Mouse (Mus musculus): ENCODE data around the gene Rsph10b. TPM values are rescaled to one million over a fixed set of nuclear protein-coding genes. Genes with fewer than 3 reads are reported as not detected.

Gene Rsph10b
- polyA plus RNA-seq (2012; fragmentation: generic; extraction: Trizol): not detected

- Histone ChIP-seq H3K4me3 (no peak within 1 kb of the TSS), H3K79me2 (ENCODE audit: control insufficient read depth, insufficient read depth) (no peaks in the 10 kb centered on the region), H3K4me2 (ENCODE audit: low read depth) (no peak within 1 kb of the TSS), H3K27me3 (ENCODE audit: control insufficient read depth, insufficient read depth, insufficient read length) (no peaks in the 10 kb centered on the region), H3ac (ENCODE audit: control insufficient read depth, insufficient read length) (no peak within 1 kb of the TSS), H3K36me3 (ENCODE audit: control insufficient read depth, insufficient read depth) (peaks cover 6% of the 10 kb centered on the region)
- TF ChIP-seq MYOG (IDR thresholded peaks at IDR 0.05; ENCODE audit: control insufficient read depth in 1 of 3, insufficient read depth in 1 of 3, insufficient read length in 2 of 3, low read depth in 2 of 3) (no peak), USF1 (IDR thresholded peaks at IDR 0.05; ENCODE audit: low read depth) (no peak), MYOD1 (IDR thresholded peaks at IDR 0.05; ENCODE audit: control insufficient read depth in 1 of 3, insufficient read length in 2 of 3, low read depth in 2 of 3) (no peak)
These were observed at the start of gene Rsph10b for GRCm38 (mm10) chr5:143932831-143933230. Rsph10b (plus strand) TSS chr5:143933035.

- Histone ChIP-seq H3K27me3 (ENCODE audit: control insufficient read depth, insufficient read depth, insufficient read length) (no peaks in the 10 kb centered on the region), H3K36me3 (ENCODE audit: control insufficient read depth, insufficient read depth) (peaks cover 16% of the 10 kb centered on the region), H3K4me2 (ENCODE audit: low read depth) (no peak overlapping the region), H3K79me2 (ENCODE audit: control insufficient read depth, insufficient read depth) (no peaks in the 10 kb centered on the region), H3ac (ENCODE audit: control insufficient read depth, insufficient read length) (no peak overlapping the region), H3K4me3 (no peak overlapping the region)
- TF ChIP-seq TCF12 (IDR thresholded peaks at IDR 0.05; ENCODE audit: insufficient read depth, poor library complexity, severe bottlenecking) (no peak), USF1 (IDR thresholded peaks at IDR 0.05; ENCODE audit: low read depth) (no peak), E2F4 (IDR thresholded peaks at IDR 0.05; ENCODE audit: insufficient read depth) (no peak), SRF (IDR thresholded peaks at IDR 0.05; ENCODE audit: control insufficient read depth, insufficient read length, low read depth) (no peak), REST (IDR thresholded peaks at IDR 0.05; ENCODE audit: insufficient read depth, insufficient read length) (no peak), TCF3 (IDR thresholded peaks at IDR 0.05; ENCODE audit: insufficient read length, low read depth) (no peak), CEBPB (IDR thresholded peaks at IDR 0.05; ENCODE audit: insufficient read depth, poor library complexity, severe bottlenecking) (no peak)
These were observed 47.6 kb upstream of the Rsph10b start for GRCm38 (mm10) chr5:143885274-143885673.

GRCm38 (mm10) chr5:143890741-143891140, 42.1 kb upstream of the Rsph10b start:
- H3K27me3 ChIP-seq (ENCODE audit: control insufficient read depth, insufficient read depth, insufficient read length): no peaks in the 10 kb centered on the region
- no peaks in the 10 kb centered on the region for H3K79me2 ChIP-seq (ENCODE audit: control insufficient read depth, insufficient read depth)
- TF ChIP-seq TCF12 (IDR thresholded peaks at IDR 0.05; ENCODE audit: insufficient read depth, poor library complexity, severe bottlenecking): no peak
- TF ChIP-seq POLR2AphosphoS2 (IDR thresholded peaks at IDR 0.05; ENCODE audit: insufficient read length, low read depth): no peak
- TF ChIP-seq CEBPB (IDR thresholded peaks at IDR 0.05; ENCODE audit: insufficient read depth, poor library complexity, severe bottlenecking): no peak
- no peak for TF ChIP-seq E2F4 (IDR thresholded peaks at IDR 0.05; ENCODE audit: insufficient read depth)
- no peak for TF ChIP-seq MYOG (IDR thresholded peaks at IDR 0.05; ENCODE audit: control insufficient read depth in 1 of 3, insufficient read depth in 1 of 3, insufficient read length in 2 of 3, low read depth in 2 of 3)
- TF ChIP-seq USF1 (IDR thresholded peaks at IDR 0.05; ENCODE audit: low read depth): no peak
- TF ChIP-seq REST (IDR thresholded peaks at IDR 0.05; ENCODE audit: insufficient read depth, insufficient read length): no peak
- TF ChIP-seq MYOD1 (IDR thresholded peaks at IDR 0.05; ENCODE audit: control insufficient read depth in 1 of 3, insufficient read length in 2 of 3, low read depth in 2 of 3): no peak
- TF ChIP-seq SRF (IDR thresholded peaks at IDR 0.05; ENCODE audit: control insufficient read depth, insufficient read length, low read depth): no peak
- no peak for TF ChIP-seq MAX (IDR thresholded peaks at IDR 0.05; ENCODE audit: low read depth)
- no peak for TF ChIP-seq POLR2A (IDR thresholded peaks at IDR 0.05; ENCODE audit: insufficient read length, low read depth)
- TF ChIP-seq TCF3 (IDR thresholded peaks at IDR 0.05; ENCODE audit: insufficient read length, low read depth): no peak
- no peak overlapping the region for H3K4me2 ChIP-seq (ENCODE audit: low read depth)
- H3ac ChIP-seq (ENCODE audit: control insufficient read depth, insufficient read length): no peak overlapping the region
- peaks cover 21% of the 10 kb centered on the region for H3K36me3 ChIP-seq (ENCODE audit: control insufficient read depth, insufficient read depth)
- no peak overlapping the region for H3K4me3 ChIP-seq

GRCm38 (mm10) chr5:143892255-143892886, 40.5 kb upstream of the Rsph10b start:
- H3ac ChIP-seq (ENCODE audit: control insufficient read depth, insufficient read length): no peak overlapping the region
- H3K4me2 ChIP-seq (ENCODE audit: low read depth): no peak overlapping the region
- no peak overlapping the region for H3K4me3 ChIP-seq
- H3K36me3 ChIP-seq (ENCODE audit: control insufficient read depth, insufficient read depth): peaks cover 24% of the 10 kb centered on the region
- no peaks in the 10 kb centered on the region for H3K27me3 ChIP-seq (ENCODE audit: control insufficient read depth, insufficient read depth, insufficient read length)
- TF ChIP-seq MYOG (IDR thresholded peaks at IDR 0.05; ENCODE audit: control insufficient read depth in 1 of 3, insufficient read depth in 1 of 3, insufficient read length in 2 of 3, low read depth in 2 of 3) (no peak), MYOD1 (IDR thresholded peaks at IDR 0.05; ENCODE audit: control insufficient read depth in 1 of 3, insufficient read length in 2 of 3, low read depth in 2 of 3) (no peak), POLR2AphosphoS2 (IDR thresholded peaks at IDR 0.05; ENCODE audit: insufficient read length, low read depth) (no peak), CEBPB (IDR thresholded peaks at IDR 0.05; ENCODE audit: insufficient read depth, poor library complexity, severe bottlenecking) (no peak), TCF3 (IDR thresholded peaks at IDR 0.05; ENCODE audit: insufficient read length, low read depth) (no peak), REST (IDR thresholded peaks at IDR 0.05; ENCODE audit: insufficient read depth, insufficient read length) (no peak), SRF (IDR thresholded peaks at IDR 0.05; ENCODE audit: control insufficient read depth, insufficient read length, low read depth) (no peak), TCF12 (IDR thresholded peaks at IDR 0.05; ENCODE audit: insufficient read depth, poor library complexity, severe bottlenecking) (no peak), USF1 (IDR thresholded peaks at IDR 0.05; ENCODE audit: low read depth) (no peak), E2F4 (IDR thresholded peaks at IDR 0.05; ENCODE audit: insufficient read depth) (no peak), POLR2A (IDR thresholded peaks at IDR 0.05; ENCODE audit: insufficient read length, low read depth) (no peak), MAX (IDR thresholded peaks at IDR 0.05; ENCODE audit: low read depth) (no peak)
- H3K79me2 ChIP-seq (ENCODE audit: control insufficient read depth, insufficient read depth): no peaks in the 10 kb centered on the region

GRCm38 (mm10) chr5:143893396-143893795, 39.4 kb upstream of the Rsph10b start:
- Histone ChIP-seq H3K36me3 (ENCODE audit: control insufficient read depth, insufficient read depth) (peaks cover 23% of the 10 kb centered on the region), H3K27me3 (ENCODE audit: control insufficient read depth, insufficient read depth, insufficient read length) (no peaks in the 10 kb centered on the region), H3K4me3 (no peak overlapping the region), H3ac (ENCODE audit: control insufficient read depth, insufficient read length) (no peak overlapping the region), H3K4me2 (ENCODE audit: low read depth) (no peak overlapping the region), H3K79me2 (ENCODE audit: control insufficient read depth, insufficient read depth) (no peaks in the 10 kb centered on the region)
- TF ChIP-seq TCF3 (IDR thresholded peaks at IDR 0.05; ENCODE audit: insufficient read length, low read depth) (no peak), MYOD1 (IDR thresholded peaks at IDR 0.05; ENCODE audit: control insufficient read depth in 1 of 3, insufficient read length in 2 of 3, low read depth in 2 of 3) (no peak), E2F4 (IDR thresholded peaks at IDR 0.05; ENCODE audit: insufficient read depth) (no peak), TCF12 (IDR thresholded peaks at IDR 0.05; ENCODE audit: insufficient read depth, poor library complexity, severe bottlenecking) (no peak), POLR2AphosphoS2 (IDR thresholded peaks at IDR 0.05; ENCODE audit: insufficient read length, low read depth) (no peak), MYOG (IDR thresholded peaks at IDR 0.05; ENCODE audit: control insufficient read depth in 1 of 3, insufficient read depth in 1 of 3, insufficient read length in 2 of 3, low read depth in 2 of 3) (no peak), SRF (IDR thresholded peaks at IDR 0.05; ENCODE audit: control insufficient read depth, insufficient read length, low read depth) (no peak)

Data from myocyte (in vitro differentiated cells).